ENCODE assay signal across 9 mouse cellular contexts in the genomic region with DNA sequence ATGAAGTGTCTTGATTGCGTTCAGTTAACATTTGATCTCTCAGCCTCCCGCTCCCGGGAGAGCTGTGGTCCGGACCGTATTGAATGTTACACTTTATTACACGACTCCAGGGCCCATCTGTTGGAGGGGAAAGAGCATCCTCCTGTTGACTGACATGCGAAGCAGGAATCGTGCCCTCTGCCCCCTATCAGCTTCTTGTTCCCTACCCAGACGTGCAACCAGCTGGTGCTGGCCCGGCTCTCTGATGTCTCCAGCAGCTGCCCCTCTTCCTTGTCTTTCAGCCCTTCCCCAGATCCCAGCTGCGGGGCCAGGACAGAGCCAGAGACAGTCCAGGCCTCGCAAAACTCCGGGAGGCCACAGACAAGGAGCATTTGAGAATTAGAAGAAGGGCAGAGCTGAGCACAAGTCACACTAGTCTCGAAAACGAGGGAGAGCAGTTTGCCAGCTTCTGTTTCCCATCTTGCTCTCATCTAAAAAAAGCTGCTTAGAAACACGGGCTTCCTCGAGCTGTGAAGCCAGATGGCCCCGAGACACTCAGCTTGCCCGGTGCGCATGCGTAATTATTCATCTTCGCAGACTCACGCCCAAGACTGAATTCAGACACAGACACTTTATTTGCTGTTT. TPM values are rescaled to one million over a fixed set of nuclear protein-coding genes. Genes with fewer than 3 reads are reported as not detected.
DNase-seq lines count a peak whose midpoint lies in the region; ATAC-seq and TF ChIP-seq lines count a peak whose summit lies in the region.
"Had no signal": no experiment of that assay in that cellular context is flagged by ENCODE, and none has a peak within 500 bp of the region (broad histone marks: within the 10 kb centered on the region; RNA-seq: fewer than 3 reads in every experiment).

No protein-coding gene starts in this region.

- H3K27ac ChIP-seq in cortical plate, adult 2 months (ENCODE audit: insufficient read depth, low read length): peak overlapping the region; percentile 78
- peak overlapping the region; percentile 88 for H3K27ac ChIP-seq in hindbrain, embryonic 10.5 days
- peak overlapping the region; percentile 84 for H3K27ac ChIP-seq in midbrain, embryonic 11.5 days (ENCODE audit: low read depth, low read length)
- peak overlapping the region; percentile 88 for H3K27ac ChIP-seq in stomach, embryonic 16.5 days (ENCODE audit: low read length)
- H3K27ac ChIP-seq: liver, embryonic 13.5 days had no signal

- H3K27me3 ChIP-seq in hindbrain, embryonic 10.5 days (ENCODE audit: insufficient read depth, poor library complexity, severe bottlenecking): no peaks in the 10 kb centered on the region
- H3K27me3 ChIP-seq in midbrain, embryonic 11.5 days (ENCODE audit: control insufficient read depth, insufficient read depth, low read length): no peaks in the 10 kb centered on the region
- no peaks in the 10 kb centered on the region for H3K27me3 ChIP-seq in stomach, embryonic 16.5 days (ENCODE audit: control insufficient read depth, insufficient read depth, low read length)

- H3K4me2 ChIP-seq in midbrain, embryonic 11.5 days: peak overlapping the region; percentile 6; the same call in 1 of the 2 replicates
- H3K4me2 ChIP-seq in stomach, embryonic 16.5 days (ENCODE audit: low read depth, low read length): peak overlapping the region; percentile 42
- H3K4me2 ChIP-seq: liver, embryonic 13.5 days had no signal

- peaks cover 6% of the 10 kb centered on the region; the same call in 1 of the 2 replicates for H3K36me3 ChIP-seq in hindbrain, embryonic 10.5 days
- H3K36me3 ChIP-seq in midbrain, embryonic 11.5 days (ENCODE audit: control insufficient read depth, insufficient read depth, low read length): no peaks in the 10 kb centered on the region
- H3K36me3 ChIP-seq in stomach, embryonic 16.5 days (ENCODE audit: control insufficient read depth, insufficient read depth, low read length): no peaks in the 10 kb centered on the region; the same call in 1 of the 2 replicates

- peak; percentile 81 for DNase-seq in cerebellum, adult 11 months
- DNase-seq in hindbrain, embryonic 10.5 days (ENCODE audit: low spot score): peak; percentile 84
- peak; percentile 90 to 94 for DNase-seq in left cerebral cortex, adult 18-20 months (ENCODE audit: low spot score in 2 of 2)
- DNase-seq in midbrain, embryonic 11.5 days (ENCODE audit: low spot score, missing footprints): peak; percentile 90
- DNase-seq in adrenal gland, postnatal 10 days: no peak
- DNase-seq: liver, embryonic 13.5 days had no signal

- TF ChIP-seq POLR2A in cortical plate, adult 2 months (IDR thresholded peaks at IDR 0.05; ENCODE audit: extremely low read depth, insufficient read depth, low read length): peak; percentile 41; the same call in 1 of the 2 replicates

- ATAC-seq in midbrain, embryonic 11.5 days (ENCODE audit: low FRiP score): peak; percentile 74
- ATAC-seq in stomach, embryonic 16.5 days (ENCODE audit: insufficient read depth, low FRiP score): peak; percentile 71
- no peak for ATAC-seq in megakaryocyte progenitor cell, adult 5-6 weeks (replicated peaks; ENCODE audit: poor library complexity)

- 42% methylated on average over 23 of the region's 23 CpGs for WGBS in hindbrain, embryonic 10.5 days
- 54% methylated on average over 23 of the region's 23 CpGs for WGBS in midbrain, embryonic 11.5 days
- WGBS in stomach, embryonic 16.5 days: 22% methylated on average over 23 of the region's 23 CpGs

- H3K4me3 ChIP-seq in cortical plate, adult 2 months (ENCODE audit: insufficient read depth, low read length): no peak overlapping the region
- H3K4me3 ChIP-seq in hindbrain, embryonic 10.5 days: peak overlapping the region; percentile 4; the same call in 1 of the 2 replicates
- H3K4me3 ChIP-seq in midbrain, embryonic 11.5 days (ENCODE audit: low read depth, low read length): no peak overlapping the region
- H3K4me3 ChIP-seq in stomach, embryonic 16.5 days (replicated peaks; ENCODE audit: low read length): 0 out of 2 replicates have a peak overlapping the region, but pooled peaks have one; percentile 11
- H3K4me3 ChIP-seq: liver, embryonic 13.5 days had no signal

- peak overlapping the region; percentile 18; the same call in 1 of the 2 replicates for H3K9ac ChIP-seq in midbrain, embryonic 11.5 days (ENCODE audit: low read length)
- 0 out of 2 replicates have a peak overlapping the region, but pooled peaks have one; percentile 39 for H3K9ac ChIP-seq in stomach, embryonic 16.5 days (ENCODE audit: low read length)
- H3K9ac ChIP-seq: liver, embryonic 13.5 days had no signal

- no peaks in the 10 kb centered on the region for H3K9me3 ChIP-seq in hindbrain, embryonic 10.5 days
- H3K9me3 ChIP-seq in midbrain, embryonic 11.5 days (ENCODE audit: control insufficient read depth, low read length): no peaks in the 10 kb centered on the region
- H3K9me3 ChIP-seq in stomach, embryonic 16.5 days (replicated peaks; ENCODE audit: control insufficient read depth, low read length): no peaks in the 10 kb centered on the region
- H3K9me3 ChIP-seq: liver, embryonic 13.5 days had no signal

- TF ChIP-seq CTCF in cortical plate, adult 2 months (IDR thresholded peaks at IDR 0.05; ENCODE audit: extremely low read depth, insufficient read depth, low read length): no peak

- H3K4me1 ChIP-seq in cortical plate, adult 2 months (ENCODE audit: control insufficient read depth, insufficient read depth, low read length): peaks cover 11% of the 10 kb centered on the region
- H3K4me1 ChIP-seq in hindbrain, embryonic 10.5 days (replicated peaks): peaks cover 48% of the 10 kb centered on the region
- peaks cover 5% of the 10 kb centered on the region; the same call in 1 of the 2 replicates for H3K4me1 ChIP-seq in midbrain, embryonic 11.5 days (ENCODE audit: control insufficient read depth, insufficient read depth, low read length)
- H3K4me1 ChIP-seq in stomach, embryonic 16.5 days (ENCODE audit: control insufficient read depth, insufficient read depth, low read length): peaks cover 12% of the 10 kb centered on the region
- H3K4me1 ChIP-seq: liver, embryonic 13.5 days had no signal

RNA-seq across cellular contexts. Expression of gene Pafah2, which starts 34.4 kb away (rescaled TPM):
- polyA plus RNA-seq in cortical plate, adult 2 months (2012; rRNA removed): 8.9 and 9.3 TPM in 2 replicates
- polyA plus RNA-seq in hindbrain, embryonic 10.5 days (2016; fragmentation: Nextera tagmentation; extraction: Ambion mirVana): 7.9 and 9.5 TPM in 2 replicates
- 1 to 10 TPM; 4.8 to 7.4 TPM for total RNA-seq in left cerebral cortex, adult 18-20 months (2021)
- 8.8 and 10.0 TPM in 2 replicates for polyA plus RNA-seq in midbrain, embryonic 11.5 days (2014; fragmentation: Nextera tagmentation; extraction: Ambion mirVana)
- polyA plus RNA-seq in stomach, embryonic 16.5 days (2015; fragmentation: Nextera tagmentation; extraction: Ambion mirVana): 24.7 and 24.8 TPM in 2 replicates
- 14.0 and 21.2 TPM in 2 replicates for total RNA-seq in megakaryocyte progenitor cell, adult 5-6 weeks (2015)
- total RNA-seq in megakaryocyte progenitor cell, adult 5-6 weeks (2017): 14.5 and 16.2 TPM in 2 replicates
- total RNA-seq in adrenal gland, postnatal 10 days (2021): 10 to 100 TPM; 20.8 to 22.1 TPM

RNA-seq across cellular contexts. Expression of gene Stmn1, which starts 37.6 kb away (rescaled TPM):
- polyA plus RNA-seq in cortical plate, adult 2 months (2012; rRNA removed): 901 and 956 TPM in 2 replicates
- 2,849 and 3,914 TPM in 2 replicates for polyA plus RNA-seq in hindbrain, embryonic 10.5 days (2016; fragmentation: Nextera tagmentation; extraction: Ambion mirVana)
- 1,000 to 10,000 TPM; 1,034 to 1,073 TPM for total RNA-seq in left cerebral cortex, adult 18-20 months (2021)
- polyA plus RNA-seq in midbrain, embryonic 11.5 days (2014; fragmentation: Nextera tagmentation; extraction: Ambion mirVana): 4,454 and 4,703 TPM in 2 replicates
- polyA plus RNA-seq in stomach, embryonic 16.5 days (2015; fragmentation: Nextera tagmentation; extraction: Ambion mirVana): 1,080 and 1,153 TPM in 2 replicates
- total RNA-seq in megakaryocyte progenitor cell, adult 5-6 weeks (2015): 794 and 868 TPM in 2 replicates
- total RNA-seq in megakaryocyte progenitor cell, adult 5-6 weeks (2017): 1,207 and 1,242 TPM in 2 replicates
- total RNA-seq in adrenal gland, postnatal 10 days (2021): 100 to 1,000 TPM; 140 to 156 TPM

RNA-seq across cellular contexts. Expression of gene Extl1, which starts 46.8 kb away (rescaled TPM):
- 49.2 and 52.7 TPM in 2 replicates for polyA plus RNA-seq in cortical plate, adult 2 months (2012; rRNA removed)
- polyA plus RNA-seq in hindbrain, embryonic 10.5 days (2016; fragmentation: Nextera tagmentation; extraction: Ambion mirVana): 0.25 and 0.63 TPM in 2 replicates
- total RNA-seq in left cerebral cortex, adult 18-20 months (2021): 10 to 100 TPM; 44.0 to 45.4 TPM
- polyA plus RNA-seq in midbrain, embryonic 11.5 days (2014; fragmentation: Nextera tagmentation; extraction: Ambion mirVana): 0.06 and 0.11 TPM in 2 replicates
- 1.7 and 2.1 TPM in 2 replicates for polyA plus RNA-seq in stomach, embryonic 16.5 days (2015; fragmentation: Nextera tagmentation; extraction: Ambion mirVana)
- not detected in 2 replicates for total RNA-seq in megakaryocyte progenitor cell, adult 5-6 weeks (2015)
- total RNA-seq in megakaryocyte progenitor cell, adult 5-6 weeks (2017): not detected in 2 replicates
- total RNA-seq in adrenal gland, postnatal 10 days (2021): 1 to 10 TPM; 1.1 to 3.1 TPM

Comparison
In these comparisons a context has a peak if more than half of its experiments do, and no peak if none do; other contexts are left out.
1. H3K4me3 ChIP-seq: peak in hindbrain, embryonic 10.5 days (single experiment) and stomach, embryonic 16.5 days (single experiment); none in cortical plate, adult 2 months (single experiment) and midbrain, embryonic 11.5 days (single experiment).
2. RNA of gene Extl1, which starts 46.8 kb away (polyA plus RNA-seq): 49.2 to 52.7 TPM in cortical plate, adult 2 months; 1.7 to 2.1 TPM in stomach, embryonic 16.5 days, 0.25 to 0.63 TPM in hindbrain, embryonic 10.5 days and 0.06 to 0.11 TPM in midbrain, embryonic 11.5 days; every median in the first group is over 10 times any median in the second.
3. Peak in every context shown above with its lines, with median percentiles within 50 percentile points of each other: H3K27ac ChIP-seq.